Mouse (Mus musculus) embryonic facial prominence, embryonic 10.5 days (tissue): ENCODE measurements around the gene Naxd. TPM values are rescaled to one million over a fixed set of nuclear protein-coding genes. Genes with fewer than 3 reads are reported as not detected.
A peak's percentile ranks its signal among the peaks of the same experiment; 100 is the strongest.
"Not testable (repeated sequence)": the region's sequence is repeated elsewhere in the genome, so short reads cannot be mapped to it uniquely, and the experiment has no call there.

Experiments
- DNase-seq: peaks from one replicate; pipeline ENCODE4 v3.0.0-alpha.2; 2017; ENCODE audit warnings: low spot score
- H3K27ac ChIP-seq: fragments of 300-500 bp; sonication (generic); replicated peaks from 2 replicates; pipeline ENCODE4 v1.5.1; 2016; ENCODE audit warnings: mild to moderate bottlenecking
- H3K27me3 ChIP-seq: fragments of 300-500 bp; sonication (generic); replicated peaks from 2 replicates; pipeline ENCODE4 v1.6.1; 2016; ENCODE audit warnings: low read depth, mild to moderate bottlenecking; ENCODE audit not compliant: poor library complexity, severe bottlenecking
- H3K36me3 ChIP-seq: fragments of 300-500 bp; sonication (generic); replicated peaks from 2 replicates; pipeline ENCODE4 v1.6.1; 2016; ENCODE audit warnings: mild to moderate bottlenecking, moderate library complexity
- H3K4me1 ChIP-seq: fragments of 300-500 bp; sonication (generic); 2 replicates; pipeline ENCODE4 v1.6.1; 2016
- H3K4me3 ChIP-seq: fragments of 300-500 bp; sonication (generic); 2 replicates; pipeline ENCODE4 v1.5.1; 2016; ENCODE audit warnings: mild to moderate bottlenecking, moderate library complexity
- H3K9me3 ChIP-seq: fragments of 300-500 bp; sonication (generic); 2 replicates; pipeline ENCODE4 v1.6.1; 2016; ENCODE audit warnings: mild to moderate bottlenecking
- WGBS: fragments of 180-500 bp; shearing (Covaris S2); methylation state at CpG from one replicate; pipeline ENCODE4 v1.1.7; 2016; 5-methylcytosine and 5-hydroxymethylcytosine counted together
- polyA plus RNA-seq: library from polyadenylated mRNA; unstranded; fragments of >200 nt; fragmentation: Nextera tagmentation; extraction: Ambion mirVana; gene quantifications from 2 replicates; pipeline ENCODE4 v1.2.1, GENCODE M21; 2016

Gene Naxd
- polyA plus RNA-seq, 1 experiment from 2014 or later = 114 TPM

DNA sequence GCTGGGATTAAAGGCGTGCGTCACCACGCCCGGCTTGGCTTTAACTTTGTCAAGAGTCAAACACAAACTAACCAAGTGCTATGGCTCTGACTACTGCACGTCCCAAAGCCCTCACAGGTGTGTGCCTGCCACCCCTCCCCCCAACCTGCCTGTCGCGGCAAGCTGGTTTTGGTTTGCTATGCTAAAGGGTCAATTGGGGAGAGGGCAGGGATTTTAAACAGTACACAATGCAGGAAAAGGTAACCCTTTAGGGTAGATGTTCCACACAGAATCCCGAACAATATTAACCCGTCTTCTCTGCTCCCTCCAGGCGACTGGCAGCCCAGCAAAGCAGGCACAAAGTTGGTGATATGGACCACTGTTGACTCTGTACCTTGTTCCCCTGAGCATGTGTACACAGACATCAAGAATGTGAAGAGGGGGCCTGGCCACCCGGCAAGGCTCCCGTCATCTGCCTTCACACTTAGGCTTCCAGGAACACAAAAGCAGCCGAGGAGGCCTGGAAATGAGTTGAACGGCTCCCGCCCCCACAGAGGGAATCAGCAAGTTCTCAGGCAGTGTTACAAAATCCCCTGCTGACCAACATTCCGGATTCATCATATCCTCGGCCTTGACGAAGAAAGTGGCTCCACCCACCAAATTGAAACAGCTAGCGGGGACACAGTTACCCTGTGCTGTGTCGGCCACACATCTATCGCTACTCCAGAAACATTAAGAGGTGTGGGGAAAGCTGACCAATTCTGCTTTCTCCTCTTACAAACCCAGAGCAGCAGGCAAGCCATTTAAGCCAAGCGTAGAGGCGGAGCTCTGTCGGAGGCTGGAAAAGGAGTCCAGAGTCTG is 20.7 kb upstream of the Naxd start:
- H3K4me1 ChIP-seq = peaks cover 73% of the 10 kb centered on the region
- H3K27me3 ChIP-seq = peaks cover 95% of the 10 kb centered on the region
- no peaks in the 10 kb centered on the region for H3K9me3 ChIP-seq
- peak overlapping the region; percentile 26; the same call in 1 of the 2 replicates for H3K27ac ChIP-seq
- peak overlapping the region; percentile 69 for H3K4me3 ChIP-seq
- peak; percentile 67 for DNase-seq
- H3K36me3 ChIP-seq = no peaks in the 10 kb centered on the region
- WGBS = 3% methylated on average over 24 of the region's 24 CpGs

DNA sequence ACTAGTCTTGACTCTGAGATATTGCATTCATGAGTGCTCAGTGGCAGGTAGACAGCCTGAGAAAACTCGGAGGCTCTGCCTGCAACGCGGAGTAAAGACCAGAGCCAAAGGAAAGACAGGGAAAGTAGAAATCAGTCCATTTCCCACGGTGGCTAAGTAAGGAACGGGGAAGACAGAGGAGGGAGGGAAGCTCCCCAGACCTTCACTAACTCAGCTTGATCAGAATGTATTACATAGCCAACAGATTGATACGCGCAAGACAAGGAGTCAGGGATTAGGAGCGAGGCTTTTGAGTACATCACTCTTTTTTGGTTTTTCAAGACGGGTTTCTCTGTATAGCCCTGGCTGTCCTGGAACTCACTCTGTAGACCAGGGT is 20.1 kb upstream of the Naxd start:
- DNase-seq = no peak
- H3K4me1 ChIP-seq = peaks cover 73% of the 10 kb centered on the region
- 4% methylated on average over 9 of the region's 9 CpGs for WGBS

DNA sequence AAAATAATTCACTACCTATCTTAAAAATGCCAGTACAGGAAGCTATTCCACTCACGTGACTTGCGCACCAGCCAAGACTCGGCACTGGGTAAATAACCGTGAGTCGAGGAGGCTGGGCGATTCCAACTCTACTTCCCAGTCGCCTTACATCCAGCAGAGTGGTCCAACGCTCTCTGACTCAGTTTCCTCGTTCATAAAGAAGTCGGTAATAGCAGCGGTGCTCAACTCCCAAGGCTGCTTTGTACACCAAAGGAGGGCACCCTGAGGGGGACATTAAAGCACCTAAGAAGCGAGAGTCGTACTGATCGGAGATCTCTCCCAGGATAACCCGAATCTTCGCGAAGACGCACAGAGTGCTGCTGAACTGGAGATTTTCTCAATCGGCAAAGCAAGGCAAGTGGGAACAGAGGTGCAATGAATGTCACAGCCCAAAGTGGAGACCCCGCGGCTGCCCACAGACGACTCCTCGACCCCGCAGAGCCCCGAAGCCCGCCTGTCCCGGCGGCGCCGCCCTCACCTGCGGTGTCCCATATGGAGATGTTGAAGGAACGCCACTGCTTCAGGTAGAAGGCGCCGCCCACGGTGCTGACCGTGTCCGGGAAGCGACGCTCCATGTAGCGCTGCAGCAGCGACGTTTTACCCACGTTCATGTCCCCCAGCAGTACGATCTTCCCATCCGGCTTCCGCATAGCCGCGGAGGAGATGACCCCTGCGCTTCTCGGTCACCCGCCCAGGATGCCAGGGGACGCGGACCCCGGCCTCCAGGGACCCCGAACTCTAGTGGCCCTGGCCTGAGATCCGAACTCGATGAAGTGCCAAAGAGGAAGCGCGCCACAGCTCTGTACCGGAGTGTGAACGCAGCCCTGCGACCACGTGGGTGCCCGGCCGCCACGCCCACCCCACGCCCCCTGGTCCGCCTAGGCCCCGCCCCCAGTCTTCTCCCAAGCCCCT is 19.2 kb upstream of the Naxd start, which contains the start of gene Rab20:
TSS of gene Rab20 (minus strand) at position 900 of the 951 bp plus-strand sequence.
- under 1% methylated on average over 69 of the region's 69 CpGs for WGBS
- peak; percentile 88 for DNase-seq
- Histone ChIP-seq H3K4me1 (peaks cover 66% of the 10 kb centered on the region), H3K36me3 (no peaks in the 10 kb centered on the region), H3K27ac (no peak within 1 kb of the TSS), H3K9me3 (no peaks in the 10 kb centered on the region), H3K4me3 (peak within 1 kb of the TSS; percentile 69), H3K27me3 (peaks cover 98% of the 10 kb centered on the region)

More for the DNA sequence above, 20.1 kb upstream of the Naxd start:
- peaks cover 98% of the 10 kb centered on the region for H3K27me3 ChIP-seq
- no peaks in the 10 kb centered on the region for H3K9me3 ChIP-seq
- peak overlapping the region; percentile 69 for H3K4me3 ChIP-seq
- no peaks in the 10 kb centered on the region for H3K36me3 ChIP-seq
- no peak overlapping the region for H3K27ac ChIP-seq

DNA sequence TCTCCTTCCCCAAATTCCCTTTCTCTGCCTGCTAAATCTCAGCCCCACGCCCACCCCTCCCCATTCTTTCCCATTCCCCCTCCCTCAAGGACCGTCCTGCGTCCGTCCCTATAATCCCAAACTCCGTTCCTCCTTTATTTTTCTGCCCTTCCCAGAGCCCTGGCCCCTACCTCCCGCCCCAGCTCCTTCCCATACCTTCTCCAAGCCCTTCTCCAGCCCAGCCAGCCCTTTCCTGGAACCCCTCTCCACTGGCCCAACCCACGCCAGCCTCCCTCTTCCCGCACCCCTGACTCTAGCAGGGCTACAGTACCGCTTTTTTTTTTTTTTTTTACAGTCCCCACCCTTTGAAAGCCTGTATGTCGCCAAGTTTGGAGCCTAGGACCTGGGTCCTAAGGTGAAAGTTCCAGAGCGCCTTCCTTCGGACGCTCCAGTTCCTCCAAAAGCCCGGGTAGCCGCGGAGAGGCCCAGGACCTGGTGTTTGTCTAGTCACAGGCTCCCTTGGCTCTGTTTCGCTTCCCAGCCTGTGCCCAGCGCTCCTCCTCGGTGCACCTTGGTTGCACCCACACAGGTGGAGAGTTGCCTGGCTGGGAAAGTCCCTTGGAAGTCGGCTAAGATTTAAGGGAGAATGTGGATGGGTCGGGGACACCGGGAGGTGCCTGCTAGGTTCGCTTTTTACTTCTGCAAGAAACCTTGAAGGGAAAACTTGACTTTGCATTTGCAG is 18.3 kb upstream of the Naxd start:
- Histone ChIP-seq H3K27ac (no peak overlapping the region), H3K4me1 (peaks cover 57% of the 10 kb centered on the region)
- DNase-seq = peak; percentile 37

DNA sequence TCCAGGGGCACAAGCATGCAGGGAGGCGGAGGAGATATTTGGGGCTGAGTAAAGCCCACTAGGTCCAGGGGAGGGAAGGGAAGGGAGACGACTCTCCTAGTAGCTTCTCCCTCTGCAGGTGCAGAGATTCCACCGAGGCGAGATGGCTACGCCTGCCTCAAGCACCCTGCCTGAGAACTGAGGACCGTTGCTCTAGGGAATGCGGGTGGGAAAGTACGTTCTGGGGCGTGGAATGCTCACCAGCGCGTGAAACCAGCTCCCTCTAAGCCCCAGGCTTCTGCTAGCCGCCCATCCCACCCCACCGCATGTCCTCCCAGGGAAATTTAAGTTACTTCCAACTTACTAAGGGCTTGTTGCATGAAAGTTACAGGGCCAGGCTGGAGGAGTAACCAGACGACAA is 17.7 kb upstream of the Naxd start:
- H3K27me3 ChIP-seq = peaks cover 91% of the 10 kb centered on the region
- H3K36me3 ChIP-seq = no peaks in the 10 kb centered on the region
- peaks cover 56% of the 10 kb centered on the region for H3K4me1 ChIP-seq
- DNase-seq = peak; percentile 14
- H3K4me3 ChIP-seq = 0 out of 2 replicates have a peak overlapping the region, but pooled peaks have one; percentile 1
- H3K9me3 ChIP-seq = no peaks in the 10 kb centered on the region
- WGBS = 3% methylated on average over 14 of the region's 14 CpGs
- H3K27ac ChIP-seq = no peak overlapping the region

More for the DNA sequence above, 18.3 kb upstream of the Naxd start:
- Histone ChIP-seq H3K27me3 (peaks cover 95% of the 10 kb centered on the region), H3K4me3 (peak overlapping the region; percentile 69), H3K36me3 (no peaks in the 10 kb centered on the region), H3K9me3 (no peaks in the 10 kb centered on the region)
- WGBS = 1% methylated on average over 23 of the region's 23 CpGs

DNA sequence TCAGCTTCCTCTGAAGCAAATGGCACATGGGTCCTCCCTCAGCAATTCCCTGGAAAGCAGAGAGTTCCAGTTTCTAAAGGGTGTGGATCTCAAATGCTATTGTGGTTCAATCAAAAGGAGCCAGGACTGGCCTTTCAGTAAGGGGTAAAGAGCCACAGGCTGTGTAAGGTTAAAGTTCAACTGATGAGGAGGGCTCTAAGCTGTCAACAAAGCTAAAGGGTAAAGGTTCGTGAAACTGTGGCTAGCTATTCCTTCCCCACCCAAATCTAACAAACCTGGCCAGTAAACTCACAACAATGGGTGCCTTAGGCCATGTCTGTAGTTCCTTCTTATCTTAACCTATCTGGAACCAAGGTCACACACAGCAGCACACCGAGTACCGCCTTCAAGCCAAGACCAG is 15.4 kb upstream of the Naxd start:
- Histone ChIP-seq H3K9me3 (no peaks in the 10 kb centered on the region), H3K27ac (no peak overlapping the region), H3K4me3 (no peak overlapping the region), H3K27me3 (peaks cover 70% of the 10 kb centered on the region), H3K4me1 (peaks cover 40% of the 10 kb centered on the region), H3K36me3 (no peaks in the 10 kb centered on the region)
- DNase-seq = no peak
- 59% methylated on average over 3 of the region's 3 CpGs for WGBS

DNA sequence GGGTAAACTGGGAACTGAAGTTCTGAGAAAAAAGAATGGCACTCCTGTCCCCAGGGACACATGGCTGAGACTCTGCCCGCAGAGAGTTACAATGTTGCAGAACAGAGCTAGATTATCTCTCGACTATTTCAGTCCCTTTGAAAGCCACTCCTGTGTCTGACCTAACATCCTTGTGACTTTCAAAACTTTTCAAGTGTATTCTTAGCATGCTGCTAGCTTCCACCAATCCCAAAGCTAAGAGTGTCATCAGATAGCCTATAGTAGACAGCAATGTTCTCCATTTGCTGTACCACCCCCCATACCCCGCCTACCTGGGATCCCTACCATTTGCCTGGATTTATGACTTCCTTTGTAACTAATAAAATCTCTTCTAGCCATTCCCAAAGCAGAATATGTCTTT is 14.8 kb upstream of the Naxd start:
- no peaks in the 10 kb centered on the region for H3K9me3 ChIP-seq
- no peak for DNase-seq
- peaks cover 64% of the 10 kb centered on the region for H3K27me3 ChIP-seq
- no peak overlapping the region for H3K4me3 ChIP-seq
- peaks cover 33% of the 10 kb centered on the region for H3K4me1 ChIP-seq
- H3K36me3 ChIP-seq = no peaks in the 10 kb centered on the region
- no peak overlapping the region for H3K27ac ChIP-seq
- 75% methylated on average over 3 of the region's 3 CpGs for WGBS

DNA sequence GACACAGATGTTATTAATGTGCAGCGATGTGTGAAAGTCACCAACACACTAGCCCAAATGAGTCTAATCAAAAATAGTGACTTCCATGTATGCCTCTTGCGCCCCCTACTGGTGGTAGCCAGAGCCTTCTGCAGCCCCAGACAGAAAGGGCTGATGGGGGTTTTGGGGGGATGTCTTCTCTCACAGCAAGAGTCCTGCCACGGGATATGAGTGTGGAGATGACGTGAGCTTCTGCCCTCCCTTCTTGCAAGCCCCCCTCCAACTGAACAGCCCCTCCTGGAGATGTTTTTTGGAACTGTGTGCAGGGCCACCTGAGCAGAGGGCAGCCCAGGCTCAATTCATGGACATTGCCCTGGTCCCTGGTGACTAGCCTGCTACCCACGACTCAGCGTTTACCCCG is 11.2 kb upstream of the Naxd start:
- 24% methylated on average over 7 of the region's 7 CpGs for whole genome bisulfite sequencing
- no peaks in the 10 kb centered on the region for H3K36me3 ChIP-seq
- H3K4me1 ChIP-seq = 0 out of 2 replicates have a peak, but pooled peaks cover 5% of the 10 kb centered on the region
- no peak overlapping the region for H3K4me3 ChIP-seq
- no peaks in the 10 kb centered on the region for H3K9me3 ChIP-seq
- peaks cover 49% of the 10 kb centered on the region for H3K27me3 ChIP-seq
- peak; percentile 81 for DNase-seq
- H3K27ac ChIP-seq = no peak overlapping the region

DNA sequence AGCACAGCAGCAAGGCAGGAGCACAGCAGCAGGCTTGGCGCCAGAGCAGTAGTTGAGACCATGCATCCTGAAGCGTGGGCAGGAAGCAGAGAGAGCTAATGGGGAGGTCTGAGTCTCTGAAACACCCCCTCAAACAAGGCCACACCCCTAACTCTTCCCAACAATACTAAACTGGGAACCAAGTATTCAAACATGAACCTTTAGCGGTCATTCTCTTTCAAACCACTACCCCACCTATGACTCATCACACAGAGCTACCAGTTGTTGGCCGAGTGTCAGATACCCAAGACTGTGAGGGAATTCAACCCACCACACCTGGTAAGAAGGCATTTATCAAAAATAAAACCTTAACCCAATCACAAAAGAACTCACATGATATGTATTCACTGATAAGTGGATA is 10.1 kb upstream of the Naxd start:
- no peak overlapping the region for H3K27ac ChIP-seq
- no peak for DNase-seq
- no peak overlapping the region for H3K4me3 ChIP-seq
- 79% methylated on average over 4 of the region's 4 CpGs for WGBS
- H3K4me1 ChIP-seq = 0 out of 2 replicates have a peak, but pooled peaks cover 5% of the 10 kb centered on the region
- peaks cover 44% of the 10 kb centered on the region for H3K27me3 ChIP-seq
- H3K36me3 ChIP-seq = no peaks in the 10 kb centered on the region
- no peaks in the 10 kb centered on the region for H3K9me3 ChIP-seq

DNA sequence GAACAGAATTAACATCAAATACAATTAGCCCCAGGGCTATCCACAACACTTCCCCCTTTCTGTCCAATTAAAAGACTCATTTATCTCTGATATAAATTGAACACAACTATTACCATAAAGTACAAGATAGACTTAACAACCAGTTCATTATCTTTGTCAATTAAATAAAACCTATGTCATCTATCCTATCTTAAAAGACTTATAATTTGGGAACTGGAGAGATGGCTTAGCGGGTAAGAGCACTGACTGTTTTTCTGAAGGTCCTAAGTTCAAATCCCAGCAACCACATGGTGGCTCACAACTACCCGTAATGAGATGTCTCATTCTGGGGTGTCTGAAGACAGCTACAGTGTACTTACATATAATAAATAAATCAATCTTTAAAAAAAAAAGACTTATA is 5.0 kb upstream of the Naxd start:
- not testable (repeated sequence) for H3K4me1 ChIP-seq, DNase-seq, H3K4me3 ChIP-seq, H3K9me3 ChIP-seq, H3K36me3 ChIP-seq, H3K27ac ChIP-seq
- peaks cover 31% of the 10 kb centered on the region for H3K27me3 ChIP-seq
- 87% methylated on average over 2 of the region's 2 CpGs for WGBS

DNA sequence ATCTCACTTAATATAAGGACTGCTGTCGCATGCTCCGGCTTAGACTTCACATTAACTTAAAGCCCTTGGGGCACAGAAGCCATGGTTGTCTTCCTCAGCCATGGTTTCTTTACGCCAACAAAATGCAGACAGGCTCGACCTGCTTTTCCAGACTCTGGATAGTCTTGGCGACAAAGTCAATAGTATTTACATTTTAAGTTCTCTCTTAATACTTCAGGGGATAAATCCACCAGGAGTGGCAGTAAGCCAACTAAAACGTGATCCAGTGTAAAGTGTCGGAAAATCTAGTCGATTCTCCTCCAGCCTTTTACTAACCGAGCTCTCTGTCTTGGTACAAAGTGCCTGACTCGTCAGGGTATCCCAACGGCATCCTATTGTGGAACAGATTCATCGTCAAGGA is 975 bp downstream of the Naxd start:
- no peak overlapping the region for H3K27ac ChIP-seq
- peaks cover 32% of the 10 kb centered on the region for H3K36me3 ChIP-seq
- WGBS = 76% methylated on average over 12 of the region's 12 CpGs
- peak overlapping the region; percentile 98 for H3K4me3 ChIP-seq
- H3K9me3 ChIP-seq = no peaks in the 10 kb centered on the region
- DNase-seq = no peak
- peaks cover 5% of the 10 kb centered on the region; the same call in 1 of the 2 replicates for H3K27me3 ChIP-seq
- H3K4me1 ChIP-seq = peaks cover 17% of the 10 kb centered on the region
